Mouse (Mus musculus) G1E (cell line): ENCODE results near the gene Pzp.

Experiments used
- CTCF ChIP-seq: IDR thresholded peaks from 2 replicates; pipeline ENCODE4 v1.5.1; 2012; ENCODE audit warnings: low read depth, low read length, inconsistent platforms, mixed read lengths
- GATA1 ChIP-seq: IDR thresholded peaks from 2 replicates; pipeline ENCODE4 v1.6.1; 2012; ENCODE audit warnings: borderline replicate concordance, low read length, inconsistent platforms, mixed read lengths

DNA sequence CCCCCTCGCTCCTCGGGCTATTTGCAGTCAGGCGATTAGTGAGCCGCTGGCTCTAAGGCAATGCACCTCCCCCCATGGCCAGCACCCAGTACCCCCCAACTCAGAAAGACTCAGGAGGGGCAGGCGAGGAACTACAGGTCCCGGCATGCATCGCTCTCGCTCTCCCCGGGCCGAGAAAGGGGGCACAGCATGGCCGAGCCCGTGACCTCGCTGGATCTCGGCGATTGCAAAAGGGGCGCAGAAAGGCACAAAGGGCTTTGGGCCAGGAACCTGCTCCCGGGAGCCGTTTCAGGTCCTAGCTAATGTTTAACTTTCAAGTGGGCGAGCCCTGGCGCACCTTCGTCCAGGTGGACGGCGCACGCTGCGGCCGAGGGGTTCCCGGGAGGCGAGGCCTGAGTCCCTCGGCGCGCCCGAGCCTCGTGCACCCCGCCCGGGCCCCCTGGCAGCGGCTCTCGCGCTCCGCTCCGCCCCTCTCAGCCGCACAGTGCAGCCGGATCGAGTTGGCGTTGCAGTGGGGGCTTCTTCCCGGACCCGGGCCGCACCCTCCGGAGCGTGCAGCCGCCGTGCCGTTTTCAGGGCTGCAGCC is 88.7 kb downstream of the Pzp start:
- TF ChIP-seq CTCF: no peak
- TF ChIP-seq GATA1: no peak
